Mouse (Mus musculus): Measurements from ENCODE around the gene Sorcs2. TPM values are rescaled to one million over a fixed set of nuclear protein-coding genes. Genes with fewer than 3 reads are reported as not detected.
"Not testable (repeated sequence)": the region's sequence is repeated elsewhere in the genome, so short reads cannot be mapped to it uniquely, and the experiment has no call there.

Gene Sorcs2
- polyA plus RNA-seq, 1 experiment from 2014 or later: 6.5 TPM

DNA sequence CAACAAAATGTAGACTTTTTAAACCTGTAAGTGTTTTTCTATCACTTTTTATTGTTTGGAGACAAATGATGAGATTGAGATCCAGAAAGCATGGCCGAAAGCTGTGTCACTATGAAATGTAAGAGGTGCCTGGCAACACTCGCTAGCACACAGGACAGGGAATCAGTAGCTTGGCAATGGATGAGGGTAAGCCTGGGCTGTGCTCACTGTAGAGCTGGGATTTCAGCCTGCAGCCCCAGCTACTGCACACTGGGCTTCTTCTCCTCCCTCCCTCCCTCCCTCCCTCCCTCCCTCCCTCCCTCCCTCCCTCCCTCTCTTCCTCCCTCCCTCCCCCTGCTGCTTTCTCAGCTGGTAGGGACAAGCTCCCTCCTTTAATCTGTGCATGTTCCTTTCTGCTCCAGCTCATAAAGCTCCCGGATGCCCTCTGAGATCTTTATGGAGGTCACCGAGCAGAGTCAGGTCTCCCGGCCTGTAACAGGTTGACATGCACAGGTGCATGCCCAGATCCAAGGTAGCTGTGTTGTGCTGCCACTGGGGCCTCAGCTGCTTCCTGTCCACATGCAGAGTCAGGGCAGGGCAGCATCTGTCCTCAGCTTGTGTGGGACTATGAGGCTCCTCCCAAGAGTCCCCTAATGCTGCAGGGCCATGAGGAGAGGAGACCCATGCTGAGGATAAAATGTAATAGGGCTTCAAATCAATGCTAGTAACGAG lies 123.1 kb downstream of the Sorcs2 start:
- Histone ChIP-seq H3K4me3 (no peak overlapping the region), H3K4me1 (peaks cover 7% of the 10 kb centered on the region; the same call in 1 of the 2 replicates), H3K4me2 (no peak overlapping the region), H3K9ac (no peak overlapping the region), H3K9me3 (replicated peaks) (no peaks in the 10 kb centered on the region), H3K36me3 (ENCODE audit: poor library complexity, severe bottlenecking) (no peaks in the 10 kb centered on the region), H3K27me3 (no peaks in the 10 kb centered on the region), H3K27ac (no peak overlapping the region)
- 63% methylated on average over 6 of the region's 6 CpGs for WGBS
- ATAC-seq: 0 out of 2 replicates have a peak, but pooled peaks have one; percentile 13

- Histone ChIP-seq H3K27ac (no peak overlapping the region), H3K9ac (no peak overlapping the region), H3K4me1 (no peaks in the 10 kb centered on the region), H3K4me3 (no peak overlapping the region), H3K4me2 (no peak overlapping the region), H3K36me3 (ENCODE audit: poor library complexity, severe bottlenecking) (no peaks in the 10 kb centered on the region), H3K9me3 (replicated peaks) (no peaks in the 10 kb centered on the region), H3K27me3 (no peaks in the 10 kb centered on the region)
- WGBS: 85% methylated on average over 3 of the region's 3 CpGs
- ATAC-seq: no peak
These were observed 130.7 kb downstream of the Sorcs2 start for GRCm38 (mm10) chr5:36267194-36267769.

DNA sequence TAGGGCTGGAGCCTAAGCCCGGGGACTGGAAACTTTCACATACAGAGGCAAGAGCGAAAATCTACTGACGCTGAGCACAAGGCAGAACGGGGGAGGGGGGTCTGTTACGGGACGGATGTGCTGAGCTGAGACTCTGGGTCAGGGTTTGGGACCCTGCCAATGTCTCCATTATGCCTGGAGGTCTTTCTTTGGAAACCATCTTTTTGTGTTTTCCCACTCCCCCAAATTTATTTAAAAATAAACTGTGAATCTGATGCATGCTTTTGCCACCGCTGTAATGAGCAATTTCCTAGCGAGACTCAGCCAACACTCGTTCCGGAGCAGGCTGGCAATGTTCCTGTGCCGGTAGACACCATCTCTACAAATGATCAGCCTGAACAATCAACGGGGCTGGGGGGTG lies 137.1 kb downstream of the Sorcs2 start:
- no peak for ATAC-seq
- no peaks in the 10 kb centered on the region for H3K27me3 ChIP-seq
- 0 out of 2 replicates have a peak overlapping the region, but pooled peaks have one; percentile 6 for H3K4me2 ChIP-seq
- no peak overlapping the region; the same call in 1 of the 2 replicates for H3K9ac ChIP-seq
- H3K4me3 ChIP-seq: no peak overlapping the region
- no peaks in the 10 kb centered on the region for H3K36me3 ChIP-seq (ENCODE audit: poor library complexity, severe bottlenecking)
- WGBS: 45% methylated on average over 12 of the region's 12 CpGs
- H3K27ac ChIP-seq: peak overlapping the region; percentile 19; the same call in 1 of the 2 replicates
- no peaks in the 10 kb centered on the region for H3K9me3 ChIP-seq (replicated peaks)
- peaks cover 36% of the 10 kb centered on the region for H3K4me1 ChIP-seq

- H3K27ac ChIP-seq: peak overlapping the region; percentile 38
- peak; percentile 71 for ATAC-seq
- peaks cover 36% of the 10 kb centered on the region for H3K4me1 ChIP-seq
- no peak overlapping the region for H3K9ac ChIP-seq
- no peaks in the 10 kb centered on the region for H3K36me3 ChIP-seq (ENCODE audit: poor library complexity, severe bottlenecking)
- H3K4me2 ChIP-seq: no peak overlapping the region
- H3K4me3 ChIP-seq: no peak overlapping the region
- WGBS: 39% methylated on average over 6 of the region's 6 CpGs
- H3K27me3 ChIP-seq: no peaks in the 10 kb centered on the region
- H3K9me3 ChIP-seq (replicated peaks): no peaks in the 10 kb centered on the region
These were observed 138.2 kb downstream of the Sorcs2 start for GRCm38 (mm10) chr5:36259691-36260124.

- 0 out of 2 replicates have a peak, but pooled peaks have one; percentile 25 for ATAC-seq
- H3K27me3 ChIP-seq: no peaks in the 10 kb centered on the region
- no peaks in the 10 kb centered on the region for H3K36me3 ChIP-seq (ENCODE audit: poor library complexity, severe bottlenecking)
- H3K4me3 ChIP-seq: no peak overlapping the region
- H3K4me1 ChIP-seq: peaks cover 36% of the 10 kb centered on the region
- peak overlapping the region; percentile 22; the same call in 1 of the 2 replicates for H3K27ac ChIP-seq
- WGBS: 79% methylated on average over 12 of the region's 12 CpGs
- H3K9me3 ChIP-seq (replicated peaks): no peaks in the 10 kb centered on the region
- H3K9ac ChIP-seq: no peak overlapping the region
- no peak overlapping the region for H3K4me2 ChIP-seq
These were observed 139.4 kb downstream of the Sorcs2 start for GRCm38 (mm10) chr5:36258387-36259181.

DNA sequence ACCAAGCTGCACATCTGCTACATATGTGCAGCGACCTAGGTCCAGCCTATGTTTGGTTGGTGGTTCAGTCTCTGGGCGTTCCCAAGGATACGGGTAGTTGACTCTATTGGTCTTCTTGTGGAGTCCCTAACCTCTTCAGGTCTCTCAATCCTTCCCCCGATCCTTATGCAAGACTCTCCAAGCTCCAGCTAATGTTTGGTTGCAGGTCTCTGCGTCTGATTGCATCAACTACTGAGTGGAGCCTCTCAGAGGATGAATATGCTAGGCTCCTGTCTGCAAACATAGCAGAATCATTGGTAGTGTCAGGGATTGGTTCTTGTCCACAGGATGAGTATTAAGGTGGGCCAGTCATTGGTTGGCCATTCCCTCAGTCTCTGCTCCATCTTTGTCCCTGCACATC lies 140.9 kb downstream of the Sorcs2 start:
- no peak for ATAC-seq
- peaks cover 36% of the 10 kb centered on the region for H3K4me1 ChIP-seq
- no peaks in the 10 kb centered on the region for H3K36me3 ChIP-seq (ENCODE audit: poor library complexity, severe bottlenecking)
- no peak overlapping the region for H3K4me2 ChIP-seq
- H3K9me3 ChIP-seq (replicated peaks): no peaks in the 10 kb centered on the region
- WGBS: 92% methylated on average over 5 of the region's 5 CpGs
- no peak overlapping the region for H3K4me3 ChIP-seq
- no peak overlapping the region for H3K9ac ChIP-seq
- H3K27me3 ChIP-seq: no peaks in the 10 kb centered on the region
- no peak overlapping the region for H3K27ac ChIP-seq

- ATAC-seq: no peak
- Histone ChIP-seq H3K4me3 (no peak overlapping the region), H3K9ac (no peak overlapping the region), H3K36me3 (ENCODE audit: poor library complexity, severe bottlenecking) (no peaks in the 10 kb centered on the region), H3K4me1 (peaks cover 24% of the 10 kb centered on the region), H3K4me2 (no peak overlapping the region), H3K27me3 (no peaks in the 10 kb centered on the region), H3K9me3 (replicated peaks) (no peaks in the 10 kb centered on the region), H3K27ac (no peak overlapping the region)
- 82% methylated on average over 18 of the region's 18 CpGs for WGBS
These were observed 143.1 kb downstream of the Sorcs2 start for GRCm38 (mm10) chr5:36254642-36255516.

DNA sequence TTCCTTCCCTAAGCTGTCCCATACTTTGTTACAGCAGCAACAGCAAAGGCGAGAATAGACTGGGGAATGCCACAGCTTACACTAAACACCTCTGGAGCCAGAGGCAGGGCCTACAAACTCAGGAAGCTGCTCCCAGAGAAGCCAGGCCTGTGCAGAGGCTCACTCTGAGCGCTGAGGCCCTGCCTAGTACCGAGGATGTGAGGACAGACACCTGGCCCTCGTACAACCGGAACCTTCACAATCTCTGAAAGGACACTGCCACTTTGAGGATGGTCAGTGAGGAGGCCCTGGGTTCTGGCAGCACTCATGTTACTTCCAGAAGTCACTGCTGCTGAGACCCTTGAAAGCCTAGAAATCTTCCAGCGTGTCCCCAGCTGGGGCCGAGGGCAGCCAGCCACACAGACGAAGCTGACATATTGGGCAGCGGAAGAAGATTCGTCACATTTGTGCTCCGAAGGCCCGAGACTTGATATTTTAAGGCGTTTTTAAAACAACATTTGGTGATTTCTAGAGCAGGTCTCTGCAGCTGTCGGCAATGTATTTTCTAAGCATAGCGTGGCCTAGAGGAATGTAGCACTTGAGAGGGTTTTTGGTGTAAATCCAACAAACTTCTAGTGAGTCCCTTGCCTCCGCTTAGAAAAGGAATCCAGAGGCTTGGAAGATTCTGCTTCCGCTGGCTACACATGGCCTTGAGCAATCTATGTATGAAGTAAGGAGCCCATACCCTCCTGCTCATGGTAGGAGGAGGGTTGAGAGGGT lies 145.0 kb downstream of the Sorcs2 start:
- Histone ChIP-seq H3K4me3 (no peak overlapping the region), H3K27me3 (no peaks in the 10 kb centered on the region), H3K9me3 (replicated peaks) (no peaks in the 10 kb centered on the region), H3K9ac (no peak overlapping the region), H3K27ac (no peak overlapping the region), H3K4me2 (no peak overlapping the region), H3K36me3 (ENCODE audit: poor library complexity, severe bottlenecking) (no peaks in the 10 kb centered on the region), H3K4me1 (0 out of 2 replicates have a peak, but pooled peaks cover 4% of the 10 kb centered on the region)
- WGBS: 92% methylated on average over 17 of the region's 17 CpGs
- ATAC-seq: no peak

DNA sequence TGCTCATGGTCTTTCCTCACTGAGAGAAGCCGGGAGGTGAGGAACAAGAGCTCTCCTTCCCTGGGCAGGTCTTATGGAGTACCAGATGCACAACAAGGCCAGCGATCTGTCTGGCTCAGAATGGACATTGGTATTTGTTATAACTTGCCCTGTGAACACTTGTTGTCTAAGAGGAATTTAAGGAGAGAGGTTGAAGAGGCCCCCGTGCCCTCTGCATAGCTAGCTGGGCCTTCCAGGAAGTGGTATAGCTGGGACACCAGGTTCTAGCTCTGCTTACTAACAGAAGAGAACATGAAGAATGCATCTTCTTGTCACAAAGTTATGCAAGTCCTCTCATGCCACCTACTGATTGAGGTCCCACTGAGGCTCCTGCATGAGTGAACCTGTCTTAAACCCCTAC lies 149.9 kb downstream of the Sorcs2 start:
- Histone ChIP-seq H3K4me2 (no peak overlapping the region), H3K27ac (no peak overlapping the region), H3K36me3 (ENCODE audit: poor library complexity, severe bottlenecking) (no peaks in the 10 kb centered on the region), H3K4me1 (0 out of 2 replicates have a peak, but pooled peaks cover 4% of the 10 kb centered on the region), H3K9ac (no peak overlapping the region), H3K4me3 (no peak overlapping the region), H3K9me3 (replicated peaks) (no peaks in the 10 kb centered on the region), H3K27me3 (no peaks in the 10 kb centered on the region)
- ATAC-seq: no peak
- WGBS: 86% methylated on average over 3 of the region's 3 CpGs

- ATAC-seq; H3K36me3 ChIP-seq (ENCODE audit: poor library complexity, severe bottlenecking); H3K9ac ChIP-seq; H3K4me1 ChIP-seq; H3K9me3 ChIP-seq (replicated peaks); H3K27me3 ChIP-seq; H3K27ac ChIP-seq; H3K4me2 ChIP-seq; H3K4me3 ChIP-seq: not testable (repeated sequence)
- WGBS: 95% methylated on average over 8 of the region's 10 CpGs
These were observed 160.4 kb downstream of the Sorcs2 start for GRCm38 (mm10) chr5:36237526-36237925.

- Histone ChIP-seq H3K27ac (no peak overlapping the region; the same call in 1 of the 2 replicates), H3K9ac (no peak overlapping the region), H3K27me3 (no peaks in the 10 kb centered on the region), H3K4me1 (peaks cover 32% of the 10 kb centered on the region), H3K4me2 (no peak overlapping the region), H3K36me3 (ENCODE audit: poor library complexity, severe bottlenecking) (no peaks in the 10 kb centered on the region), H3K9me3 (replicated peaks) (no peaks in the 10 kb centered on the region), H3K4me3 (no peak overlapping the region)
- ATAC-seq: peak; percentile 34; the same call in 1 of the 2 replicates
- 66% methylated on average over 9 of the region's 9 CpGs for WGBS
These were observed 167.6 kb downstream of the Sorcs2 start for GRCm38 (mm10) chr5:36230301-36230780.
